Mouse (Mus musculus) limb, embryonic 12.5 days (tissue): ENCODE measurements around the gene Olfr1121. TPM values are rescaled to one million over a fixed set of nuclear protein-coding genes. Genes with fewer than 3 reads are reported as not detected.
"Not testable (repeated sequence)": the region's sequence is repeated elsewhere in the genome, so short reads cannot be mapped to it uniquely, and the experiment has no call there.

Experiments
- ATAC-seq: fragments of 200-750 bp; cut with Nextera tagmentation; 2 replicates; pipeline ENCODE4 v1.8.0; 2017; ENCODE audit warnings: low read depth, moderate TSS enrichment; ENCODE audit not compliant: insufficient number of reproducible peaks, insufficient read depth, low FRiP score, low TSS enrichment
- H3K27ac ChIP-seq: fragments of 300-500 bp; sonication (generic); 2 replicates; pipeline ENCODE4 v1.5.1; 2016; ENCODE audit warnings: mild to moderate bottlenecking, moderate library complexity
- H3K27me3 ChIP-seq: fragments of 300-500 bp; sonication (generic); 2 replicates; pipeline ENCODE4 v1.6.1; 2016; ENCODE audit warnings: mild to moderate bottlenecking, moderate library complexity
- H3K36me3 ChIP-seq: fragments of 300-500 bp; sonication (generic); 2 replicates; pipeline ENCODE4 v1.6.1; 2016; ENCODE audit warnings: mild to moderate bottlenecking, moderate library complexity
- H3K4me1 ChIP-seq: fragments of 300-500 bp; sonication (generic); replicated peaks from 2 replicates; pipeline ENCODE4 v1.6.1; 2016
- H3K4me2 ChIP-seq: fragments of 300-500 bp; sonication (generic); 2 replicates; pipeline ENCODE4 v1.6.1; 2016; ENCODE audit warnings: mild to moderate bottlenecking, moderate library complexity
- H3K4me3 ChIP-seq: fragments of 300-500 bp; sonication (generic); replicated peaks from 2 replicates; pipeline ENCODE4 v1.5.1; 2016; ENCODE audit warnings: mild to moderate bottlenecking
- H3K9ac ChIP-seq: fragments of 300-500 bp; sonication (generic); replicated peaks from 2 replicates; pipeline ENCODE4 v1.6.1; 2016; ENCODE audit warnings: mild to moderate bottlenecking, moderate library complexity
- H3K9me3 ChIP-seq: fragments of 300-500 bp; sonication (generic); 2 replicates; pipeline ENCODE4 v1.6.1; 2016; ENCODE audit warnings: mild to moderate bottlenecking, moderate library complexity
- WGBS: fragments of 180-500 bp; shearing (Covaris S2); methylation state at CpG from one replicate; pipeline ENCODE4 v1.1.7; 2016; 5-methylcytosine and 5-hydroxymethylcytosine counted together
- polyA plus RNA-seq: library from polyadenylated mRNA; unstranded; fragments of >200 nt; fragmentation: Nextera tagmentation; extraction: Ambion mirVana; gene quantifications from 2 replicates; pipeline ENCODE4 v1.2.1, GENCODE M21; 2016

The Olfr1121 gene
- not detected in 2 replicates for polyA plus RNA-seq

DNA sequence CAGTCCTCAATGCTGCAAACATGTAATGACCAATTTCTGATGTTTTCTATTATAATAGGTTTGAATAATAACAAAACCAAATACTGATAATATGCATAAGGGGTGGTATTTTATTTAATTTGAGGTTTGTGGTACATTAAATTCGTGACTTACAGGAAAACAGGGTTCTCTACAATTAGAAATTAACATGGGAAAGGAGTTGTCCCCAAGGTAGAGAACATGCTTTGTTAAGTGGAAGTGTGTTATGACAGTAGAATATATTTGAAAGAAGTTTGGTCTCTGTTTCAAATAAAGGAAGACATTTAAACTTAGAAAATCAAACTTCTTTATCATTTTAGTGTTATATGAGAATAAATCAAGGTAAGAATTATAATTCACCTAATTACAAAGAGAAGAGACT is at the start of gene Olfr1121:
Gene Olfr1121, plus strand, starts transcription at position 301 of the 400 bp plus-strand sequence.
- 56% methylated on average over 1 of the region's 1 CpGs for WGBS
- H3K4me1 ChIP-seq, result no peaks in the 10 kb centered on the region
- no peak within 1 kb of the TSS for H3K4me3 ChIP-seq
- no peaks in the 10 kb centered on the region for H3K9me3 ChIP-seq
- no peaks in the 10 kb centered on the region for H3K27me3 ChIP-seq
- H3K9ac ChIP-seq, result no peak within 1 kb of the TSS
- H3K36me3 ChIP-seq, result no peaks in the 10 kb centered on the region
- no peak within 1 kb of the TSS for H3K27ac ChIP-seq
- no peak for ATAC-seq
- H3K4me2 ChIP-seq, result no peak within 1 kb of the TSS

DNA sequence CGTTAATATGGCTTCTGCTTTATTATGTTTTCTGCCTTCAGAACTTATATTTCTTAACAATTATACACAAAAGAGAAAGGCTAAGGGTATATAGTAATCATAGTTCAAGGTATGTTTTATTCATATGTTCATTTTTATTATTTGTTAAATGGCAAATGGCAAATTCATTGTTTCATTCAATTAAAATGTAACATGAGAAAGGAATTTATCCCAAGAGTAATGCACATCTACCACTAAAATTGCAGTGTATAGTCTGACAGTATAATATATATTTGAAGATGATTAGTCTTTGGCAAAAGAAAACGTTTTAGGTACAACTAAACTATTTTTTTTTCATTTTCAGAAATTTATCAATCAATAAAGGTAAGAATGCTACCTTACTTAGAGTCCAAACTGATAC is 15.2 kb upstream of the Olfr1121 start, which contains the start of gene Olfr1120:
Gene Olfr1120, plus strand, starts transcription at position 301 of the 400 bp plus-strand sequence.
- Histone ChIP-seq H3K4me3 (no peak within 1 kb of the TSS), H3K36me3 (no peaks in the 10 kb centered on the region), H3K4me1 (no peaks in the 10 kb centered on the region), H3K4me2 (no peak within 1 kb of the TSS), H3K27me3 (no peaks in the 10 kb centered on the region), H3K9ac (no peak within 1 kb of the TSS), H3K27ac (no peak within 1 kb of the TSS), H3K9me3 (no peaks in the 10 kb centered on the region)
- no peak for ATAC-seq
- WGBS, result 63% methylated on average over 2 of the region's 2 CpGs

DNA sequence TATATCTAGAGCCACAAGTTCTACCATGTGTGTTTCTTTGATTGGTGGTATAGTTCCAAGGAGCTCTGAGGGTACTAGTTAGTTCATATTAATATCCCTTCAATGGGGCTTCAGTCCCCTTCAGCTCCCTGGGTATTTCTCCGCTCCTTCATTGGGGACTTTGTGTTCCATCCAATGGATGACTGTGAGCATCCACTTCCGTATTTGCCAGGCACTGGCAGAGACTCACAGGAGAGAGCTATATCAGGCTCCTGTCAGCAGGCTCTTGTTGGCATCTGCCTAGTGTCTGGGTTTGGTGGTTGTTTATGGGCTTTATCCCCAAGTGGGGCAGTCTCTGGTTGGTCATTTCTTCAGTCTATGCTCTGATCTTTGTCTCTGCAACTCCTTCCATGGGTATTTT is 9.6 kb upstream of the Olfr1121 start:
- not testable (repeated sequence) for H3K9ac ChIP-seq, H3K36me3 ChIP-seq, H3K4me2 ChIP-seq, H3K27ac ChIP-seq, ATAC-seq, H3K4me1 ChIP-seq, H3K27me3 ChIP-seq, H3K4me3 ChIP-seq, H3K9me3 ChIP-seq
- WGBS, result 88% methylated on average over 2 of the region's 2 CpGs

DNA sequence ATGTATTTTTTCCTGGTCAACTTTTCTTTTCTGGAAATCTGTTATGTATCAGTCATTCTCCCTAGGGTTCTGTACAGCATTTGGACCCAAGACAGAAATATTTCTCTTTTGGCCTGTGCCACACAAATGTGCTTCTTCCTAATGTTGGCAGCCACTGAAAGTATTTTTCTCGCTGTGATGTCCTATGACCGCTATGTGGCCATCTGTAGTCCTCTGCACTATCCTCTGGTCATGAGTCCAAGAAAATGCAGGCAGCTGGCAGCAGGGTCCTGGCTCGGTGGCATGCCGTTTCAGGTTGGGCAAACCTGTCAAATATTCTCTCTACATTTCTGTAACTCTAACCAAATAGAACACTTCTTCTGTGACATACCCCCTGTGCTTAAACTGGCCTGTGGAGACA is 2.0 kb downstream of the Olfr1121 start:
- H3K27ac ChIP-seq, result no peak overlapping the region
- 93% methylated on average over 4 of the region's 4 CpGs for WGBS
- no peak overlapping the region for H3K4me3 ChIP-seq
- H3K9ac ChIP-seq, result no peak overlapping the region
- no peak for ATAC-seq
- no peaks in the 10 kb centered on the region for H3K36me3 ChIP-seq
- no peaks in the 10 kb centered on the region for H3K27me3 ChIP-seq
- H3K4me2 ChIP-seq, result no peak overlapping the region
- H3K9me3 ChIP-seq, result no peaks in the 10 kb centered on the region
- no peaks in the 10 kb centered on the region for H3K4me1 ChIP-seq

DNA sequence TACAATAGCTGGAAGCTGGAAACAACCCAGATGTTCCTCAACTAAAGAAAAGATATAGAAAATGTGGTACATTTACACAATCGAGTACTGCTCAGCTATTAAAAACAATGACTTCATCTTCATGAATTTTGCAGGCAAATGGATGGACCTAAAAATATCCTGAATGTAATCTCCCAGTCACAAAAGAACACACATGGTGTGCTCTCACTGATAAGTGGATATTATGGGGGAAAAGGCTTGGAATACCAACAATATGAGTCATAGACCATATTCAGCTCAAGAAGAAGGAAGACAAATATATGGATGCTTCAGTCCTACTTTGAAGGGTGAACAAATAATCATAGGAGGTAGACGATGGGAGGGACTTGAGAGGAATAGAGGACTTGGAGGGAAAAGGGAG is 14.2 kb downstream of the Olfr1121 start:
- no peak overlapping the region for H3K27ac ChIP-seq
- H3K9me3 ChIP-seq, result no peaks in the 10 kb centered on the region
- H3K4me3 ChIP-seq, result no peak overlapping the region
- H3K9ac ChIP-seq, result no peak overlapping the region
- no peak overlapping the region for H3K4me2 ChIP-seq
- WGBS, result 90% methylated on average over 2 of the region's 2 CpGs
- no peaks in the 10 kb centered on the region for H3K36me3 ChIP-seq
- H3K27me3 ChIP-seq, result no peaks in the 10 kb centered on the region
- no peak for ATAC-seq
- no peaks in the 10 kb centered on the region for H3K4me1 ChIP-seq

DNA sequence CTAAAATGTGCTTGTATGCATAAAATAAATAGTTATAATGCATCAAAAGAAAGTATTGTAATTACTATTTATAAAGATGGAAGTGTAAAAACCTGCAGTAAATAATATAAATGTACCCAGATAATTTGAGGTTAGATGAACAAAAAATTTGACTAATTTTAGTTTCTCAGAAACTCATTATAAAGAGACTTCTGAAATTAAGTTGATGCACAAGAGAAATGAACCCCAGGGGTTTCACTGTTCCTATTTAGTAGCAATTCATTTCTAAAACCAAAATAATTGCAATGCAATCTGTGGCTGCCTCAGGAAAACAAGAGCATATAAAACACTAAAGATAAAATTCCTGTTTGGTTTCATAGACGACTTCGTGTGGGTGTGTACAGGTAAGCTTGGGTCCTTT is 15.9 kb downstream of the Olfr1121 start, which contains the start of gene Olfr1122:
Gene Olfr1122, plus strand, starts transcription at position 301 of the 400 bp plus-strand sequence.
- no peak within 1 kb of the TSS for H3K4me2 ChIP-seq
- H3K27ac ChIP-seq, result no peak within 1 kb of the TSS
- WGBS, result 82% methylated on average over 2 of the region's 2 CpGs
- H3K4me3 ChIP-seq, result no peak within 1 kb of the TSS
- H3K4me1 ChIP-seq, result no peaks in the 10 kb centered on the region
- H3K27me3 ChIP-seq, result no peaks in the 10 kb centered on the region
- no peak within 1 kb of the TSS for H3K9ac ChIP-seq
- ATAC-seq, result no peak
- H3K36me3 ChIP-seq, result no peaks in the 10 kb centered on the region
- no peaks in the 10 kb centered on the region for H3K9me3 ChIP-seq

DNA sequence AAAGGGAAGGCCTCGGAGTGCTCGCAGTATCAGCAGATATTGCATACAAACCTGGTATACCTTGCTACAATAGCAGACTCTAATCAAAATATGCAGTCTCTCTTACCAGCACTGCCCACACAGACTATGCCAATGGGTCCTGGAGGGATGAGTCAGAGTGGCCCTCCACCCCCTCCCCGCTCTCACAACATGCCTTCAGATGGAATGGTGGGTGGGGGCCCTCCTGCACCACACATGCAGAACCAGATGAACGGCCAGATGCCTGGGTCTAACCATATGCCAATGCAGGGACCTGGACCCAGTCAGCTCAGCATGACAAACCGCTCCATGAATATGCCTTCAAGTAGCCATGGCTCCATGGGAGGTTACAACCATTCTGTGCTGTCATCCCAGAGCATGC is 23.9 kb downstream of the Olfr1121 start:
- not testable (repeated sequence) for H3K4me3 ChIP-seq, H3K4me1 ChIP-seq, H3K9me3 ChIP-seq, H3K27me3 ChIP-seq, H3K9ac ChIP-seq, H3K36me3 ChIP-seq, H3K4me2 ChIP-seq, ATAC-seq, H3K27ac ChIP-seq
- WGBS, result 94% methylated on average over 5 of the region's 5 CpGs

DNA sequence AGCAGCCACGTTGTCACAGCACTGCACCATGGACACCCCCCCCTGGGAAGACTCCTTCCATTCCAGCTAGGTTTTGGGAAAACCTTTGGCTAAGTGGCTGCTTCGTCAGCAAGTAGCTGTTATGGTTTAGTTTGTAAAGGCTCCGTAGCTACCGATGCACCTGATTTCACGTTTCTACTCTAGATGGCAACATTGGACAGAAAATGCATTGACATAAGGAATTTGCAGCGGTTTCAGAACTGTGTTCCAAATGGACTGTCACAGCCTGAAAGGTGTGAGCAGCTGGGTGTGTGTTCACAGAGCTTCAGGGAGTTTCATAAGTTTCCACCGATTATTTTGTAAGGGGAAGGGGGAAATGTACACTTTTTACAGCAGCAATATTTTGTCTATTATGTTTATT is 25.0 kb downstream of the Olfr1121 start:
- H3K4me3 ChIP-seq, result not testable (repeated sequence)
- 88% methylated on average over 7 of the region's 7 CpGs for WGBS

DNA sequence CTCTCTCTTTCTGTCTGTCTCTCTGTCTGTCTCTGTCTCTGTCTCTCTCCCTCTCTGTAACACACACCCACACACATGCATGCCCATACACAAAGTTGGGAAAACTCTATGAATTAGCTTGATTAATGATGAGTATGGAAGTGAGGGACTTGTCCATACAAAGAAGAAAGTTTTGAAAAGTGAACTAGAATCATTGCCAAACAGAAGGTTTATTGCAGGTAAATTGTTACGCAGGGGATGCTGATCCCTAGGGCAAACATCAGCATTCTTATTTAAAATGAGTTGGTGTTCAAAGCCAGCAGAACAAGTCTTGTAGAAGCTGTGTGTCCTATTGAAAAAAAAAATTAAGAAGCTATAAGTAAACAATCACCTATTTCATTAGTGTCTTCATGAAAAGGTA is 46.6 kb downstream of the Olfr1121 start, which contains the start of gene Olfr1123:
Gene Olfr1123, plus strand, starts transcription at position 301 of the 400 bp plus-strand sequence.
- no peak for ATAC-seq
- WGBS, result 80% methylated on average over 1 of the region's 1 CpGs

More for the DNA sequence above, 25.0 kb downstream of the Olfr1121 start:
- not testable (repeated sequence) for H3K4me1 ChIP-seq, H3K36me3 ChIP-seq, H3K9ac ChIP-seq, H3K27ac ChIP-seq, H3K9me3 ChIP-seq, H3K27me3 ChIP-seq, ATAC-seq, H3K4me2 ChIP-seq

More for the DNA sequence above, 46.6 kb downstream of the Olfr1121 start, which contains the start of gene Olfr1123:
- Histone ChIP-seq H3K9ac (no peak within 1 kb of the TSS), H3K27me3 (no peaks in the 10 kb centered on the region), H3K27ac (no peak within 1 kb of the TSS), H3K36me3 (no peaks in the 10 kb centered on the region), H3K4me2 (no peak within 1 kb of the TSS), H3K4me1 (no peaks in the 10 kb centered on the region), H3K4me3 (no peak within 1 kb of the TSS), H3K9me3 (no peaks in the 10 kb centered on the region)

Other genes with a start within 250 kb of the Olfr1121 start
- gene Olfr1110, start 229.6 kb upstream of the Olfr1121 start, polyA plus RNA-seq, result not detected in 2 replicates
- gene Olfr1111, start 217.3 kb upstream of the Olfr1121 start, polyA plus RNA-seq, result not detected in 2 replicates
- not detected in 2 replicates for gene Olfr1112, start 182.1 kb upstream of the Olfr1121 start, polyA plus RNA-seq
- not detected in 2 replicates for gene Olfr1113, start 160.9 kb upstream of the Olfr1121 start, polyA plus RNA-seq
- gene Olfr1115, start 121.9 kb upstream of the Olfr1121 start, polyA plus RNA-seq, result not detected in 2 replicates
- not detected in 2 replicates for gene Olfr1116, start 102.4 kb upstream of the Olfr1121 start, polyA plus RNA-seq
- not detected in 2 replicates for gene Olfr1118, start 62.3 kb upstream of the Olfr1121 start, polyA plus RNA-seq
- not detected in 2 replicates for gene Olfr1120, start 15.1 kb upstream of the Olfr1121 start, polyA plus RNA-seq
- gene Olfr1122, start 16.0 kb downstream of the Olfr1121 start, polyA plus RNA-seq, result not detected in 2 replicates
- gene Olfr1123, start 46.7 kb downstream of the Olfr1121 start, polyA plus RNA-seq, result not detected in 2 replicates
- 0.08 and 0.09 TPM in 2 replicates for gene Olfr1124, start 60.4 kb downstream of the Olfr1121 start, polyA plus RNA-seq
- gene Olfr1126, start 84.1 kb downstream of the Olfr1121 start, polyA plus RNA-seq, result not detected in 2 replicates
- gene Pramel7, start 127.2 kb downstream of the Olfr1121 start, polyA plus RNA-seq, result not detected in 2 replicates
- gene Pramel6, start 136.7 kb downstream of the Olfr1121 start, polyA plus RNA-seq, result not detected in 2 replicates
- gene Olfr153, start 161.9 kb downstream of the Olfr1121 start, polyA plus RNA-seq, result not detected in 2 replicates
- not detected in 2 replicates for gene Olfr1128, start 175.6 kb downstream of the Olfr1121 start, polyA plus RNA-seq
- not detected in 2 replicates for gene Olfr1129, start 204.0 kb downstream of the Olfr1121 start, polyA plus RNA-seq
- gene Olfr1130, start 236.3 kb downstream of the Olfr1121 start, polyA plus RNA-seq, result not detected in 2 replicates